Mouse (Mus musculus) cerebellum, adult 11 months (tissue): Measurements from ENCODE around the gene Ncf1.

ENCODE experiments used
- DNase-seq: peaks from one replicate; pipeline ENCODE4 v3.0.0; 2022

Gene Ncf1

GRCm38 (mm10) chr5:134193664-134194063 lies 35.8 kb downstream of the Ncf1 start:
- DNase-seq, result no peak

GRCm38 (mm10) chr5:134188571-134188970 lies 40.9 kb downstream of the Ncf1 start:
- DNase-seq, result no peak

GRCm38 (mm10) chr5:134186961-134187731 lies 42.3 kb downstream of the Ncf1 start:
- no peak for DNase-seq

- DNase-seq, result no peak
Measured at GRCm38 (mm10) chr5:134186059-134186458, 43.4 kb downstream of the Ncf1 start.

- peak; percentile 99 for DNase-seq
Measured at GRCm38 (mm10) chr5:134183880-134184808, 45.3 kb downstream of the Ncf1 start, which contains the start of gene Gtf2ird2. TSS of gene Gtf2ird2 (plus strand) at chr5:134184019.

GRCm38 (mm10) chr5:134183162-134183561 lies 46.3 kb downstream of the Ncf1 start:
- no peak for DNase-seq

GRCm38 (mm10) chr5:134182735-134183134 lies 46.7 kb downstream of the Ncf1 start:
- no peak for DNase-seq

GRCm38 (mm10) chr5:134182172-134182571 lies 47.3 kb downstream of the Ncf1 start:
- no peak for DNase-seq

- DNase-seq, result peak; percentile 71
Measured at GRCm38 (mm10) chr5:134179871-134180270, 49.6 kb downstream of the Ncf1 start.

- DNase-seq, result no peak
Measured at GRCm38 (mm10) chr5:134178536-134178935, 50.9 kb downstream of the Ncf1 start.

- DNase-seq, result peak; percentile 80
Measured at GRCm38 (mm10) chr5:134176169-134176881, 53.1 kb downstream of the Ncf1 start, which contains the start of gene Rcc1l. TSS of gene Rcc1l (minus strand) at chr5:134176774.

GRCm38 (mm10) chr5:134175696-134176095 lies 53.7 kb downstream of the Ncf1 start:
- no peak for DNase-seq

GRCm38 (mm10) chr5:134173206-134173605 lies 56.2 kb downstream of the Ncf1 start:
- DNase-seq, result no peak

- no peak for DNase-seq
Measured at GRCm38 (mm10) chr5:134170167-134170566, 59.3 kb downstream of the Ncf1 start.
